Mouse (Mus musculus) right cerebral cortex, postnatal 10 days (tissue): ENCODE measurements at regions not wholly inside any gene's neighbourhood (a gene's known extent, or its start where the extent isn't known, plus 50 kb on each side); places are given as distances from the start of the nearest gene placed in this dataset.

ENCODE experiments used
- DNase-seq, 2 experiments: peaks; one replicate each; pipeline ENCODE4 v3.0.0; 2021; ENCODE audit warnings: low spot score in 2 of 2

GRCm38 (mm10) chr19:51482168-51482907, 781.8 kb upstream of the Ins1 start:
- peak in 1 of 2 experiments; percentile 29 for DNase-seq
